Mouse (Mus musculus) ES-Bruce4 (cell line): ENCODE measurements at regions not wholly inside any gene's neighbourhood (a gene's known extent, or its start where the extent isn't known, plus 50 kb on each side); places are given as distances from the start of the nearest gene placed in this dataset.

Experiments
- CTCF ChIP-seq: IDR thresholded peaks from one replicate; pipeline ENCODE4 v1.8.1; 2011; ENCODE audit warnings: low read depth, low read length
- EP300 ChIP-seq: IDR thresholded peaks from 2 replicates; pipeline ENCODE4 v1.6.1; 2011; ENCODE audit warnings: low read depth, low read length; ENCODE audit not compliant: insufficient read depth
- POLR2A ChIP-seq: IDR thresholded peaks from one replicate; pipeline ENCODE4 v1.8.1; 2011; ENCODE audit warnings: low read length; ENCODE audit not compliant: insufficient read depth

DNA sequence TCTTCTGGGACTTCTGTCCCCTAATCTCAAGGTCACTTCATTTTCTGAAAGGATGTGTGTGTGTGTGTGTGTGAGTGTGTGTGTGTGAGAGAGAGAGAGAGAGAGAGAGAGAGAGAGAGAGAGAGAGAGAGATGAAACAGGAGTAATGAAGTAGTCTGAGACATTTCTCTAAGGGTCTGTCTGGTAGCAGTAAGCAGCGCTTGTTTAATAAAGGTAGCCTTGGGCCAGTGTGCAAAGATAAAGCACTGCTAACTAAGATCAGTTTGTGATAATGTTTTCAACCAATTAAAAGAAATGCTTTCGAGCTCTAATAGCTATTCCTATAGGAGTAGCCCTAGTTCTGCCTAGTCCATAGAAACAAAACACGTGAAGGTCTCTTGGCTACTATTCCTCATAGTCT lies 119.7 kb downstream of the Gm9733 start:
- TF ChIP-seq CTCF (no peak), EP300 (no peak), POLR2A (no peak)
